Mouse (Mus musculus) limb, embryonic 11.5 days (tissue): ENCODE data around the gene Vma21-ps. TPM values are rescaled to one million over a fixed set of nuclear protein-coding genes. Genes with fewer than 3 reads are reported as not detected.

Source experiments
- ATAC-seq: fragments of 200-750 bp; cut with Nextera tagmentation; 2 replicates; pipeline ENCODE4 v1.8.0; 2017; ENCODE audit warnings: low read depth; ENCODE audit not compliant: insufficient number of reproducible peaks, low FRiP score, low TSS enrichment
- DNase-seq: peaks from one replicate; pipeline ENCODE4 v3.0.0-alpha.2; 2015; ENCODE audit warnings: low spot score
- H3K27ac ChIP-seq: fragments of 300-500 bp; sonication (generic); replicated peaks from 2 replicates; pipeline ENCODE4 v1.5.1; 2014; ENCODE audit warnings: low read depth, mild to moderate bottlenecking, low read length
- H3K27me3 ChIP-seq: fragments of 300-500 bp; sonication (generic); 2 replicates; pipeline ENCODE4 v1.6.1; 2014; ENCODE audit warnings: mild to moderate bottlenecking, low read length, mixed read lengths; ENCODE audit not compliant: control insufficient read depth, insufficient read depth
- H3K36me3 ChIP-seq: fragments of 300-500 bp; sonication (generic); 2 replicates; pipeline ENCODE4 v1.6.1; 2014; ENCODE audit warnings: mild to moderate bottlenecking, low read length, moderate library complexity, mixed read lengths; ENCODE audit not compliant: control insufficient read depth, insufficient read depth
- H3K4me1 ChIP-seq: fragments of 300-500 bp; sonication (generic); 2 replicates; pipeline ENCODE4 v1.6.1; 2014; ENCODE audit warnings: low read length, mixed read lengths; ENCODE audit not compliant: control insufficient read depth, insufficient read depth
- H3K4me2 ChIP-seq: fragments of 300-500 bp; sonication (generic); 2 replicates; pipeline ENCODE4 v1.6.1; 2014; ENCODE audit warnings: low read depth, mild to moderate bottlenecking, moderate library complexity; ENCODE audit not compliant: severe bottlenecking
- H3K4me3 ChIP-seq: fragments of 300-500 bp; sonication (generic); 2 replicates; pipeline ENCODE4 v1.5.1; 2014; ENCODE audit warnings: low read depth, low read length
- H3K9ac ChIP-seq: fragments of 300-500 bp; sonication (generic); 2 replicates; pipeline ENCODE4 v1.6.1; 2014; ENCODE audit warnings: mild to moderate bottlenecking, low read length
- H3K9me3 ChIP-seq: fragments of 300-500 bp; sonication (generic); 2 replicates; pipeline ENCODE4 v1.6.1; 2016; ENCODE audit warnings: low read length; ENCODE audit not compliant: control insufficient read depth
- WGBS: fragments of 180-500 bp; shearing (Covaris S2); extraction: QIAGEN DNeasy Blood & Tissue Kit; methylation state at CpG from one replicate; pipeline ENCODE4 v1.1.7; 2014; 5-methylcytosine and 5-hydroxymethylcytosine counted together
- polyA plus RNA-seq: library from polyadenylated mRNA; unstranded; fragments of >200 nt; fragmentation: Nextera tagmentation; extraction: Ambion mirVana; gene quantifications from 2 replicates; pipeline ENCODE4 v1.2.1, GENCODE M21; 2014

Vma21-ps gene
- polyA plus RNA-seq, 1 experiment from 2014 or later: not detected

DNA sequence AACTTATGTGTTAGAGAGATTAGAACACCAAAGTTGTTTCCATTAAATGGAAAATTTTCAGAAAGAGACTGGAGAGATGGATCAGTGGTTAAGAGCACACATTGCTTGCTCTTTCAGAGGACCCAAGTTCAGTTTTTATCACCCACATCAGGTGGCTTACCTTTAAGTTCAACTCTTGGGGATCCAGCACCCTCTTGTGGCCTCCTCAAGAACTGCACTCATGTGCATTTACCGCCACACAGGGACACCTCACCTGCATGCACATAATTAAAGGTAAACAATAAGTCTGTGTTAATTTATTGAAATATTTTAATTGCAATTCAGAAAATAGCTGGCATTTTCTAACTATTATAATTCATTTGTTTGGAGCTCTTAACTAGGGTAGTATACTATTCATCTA is 37.3 kb downstream of the Vma21-ps start:
- Histone ChIP-seq H3K27me3 (no peaks in the 10 kb centered on the region), H3K9me3 (no peaks in the 10 kb centered on the region), H3K4me1 (no peaks in the 10 kb centered on the region), H3K27ac (no peak overlapping the region), H3K4me2 (no peak overlapping the region), H3K4me3 (no peak overlapping the region), H3K9ac (no peak overlapping the region), H3K36me3 (peaks cover 13% of the 10 kb centered on the region)
- peak; percentile 29 for DNase-seq
- WGBS: 97% methylated on average over 1 of the region's 1 CpGs
- no peak for ATAC-seq

Other genes with a start within 250 kb of the Vma21-ps start
- gene Smc2, start 58.0 kb downstream of the Vma21-ps start, polyA plus RNA-seq: 239 and 240 TPM in 2 replicates
- gene Toporsl, start 99.0 kb upstream of the Vma21-ps start, polyA plus RNA-seq: not detected in 2 replicates